Mouse (Mus musculus) cortical plate, adult 2 months (tissue): ENCODE data around the gene Wwtr1.

Experiments
- CTCF ChIP-seq: fragments of 200-500 bp; IDR thresholded peaks from 2 replicates; pipeline ENCODE4 v1.5.1; 2011; ENCODE audit warnings: mild to moderate bottlenecking, control low read depth, low read length; ENCODE audit not compliant: insufficient read depth; ENCODE audit errors: extremely low read depth
- POLR2A ChIP-seq: fragments of 200-500 bp; IDR thresholded peaks from 2 replicates; pipeline ENCODE4 v1.6.1; 2011; ENCODE audit warnings: mild to moderate bottlenecking, low read length, control low read depth; ENCODE audit not compliant: insufficient read depth; ENCODE audit errors: extremely low read depth

- TF ChIP-seq CTCF, result no peak
- no peak for TF ChIP-seq POLR2A
Measured at GRCm38 (mm10) chr3:57583533-57583932, 7.8 kb upstream of the Wwtr1 start.
